Comparison of ENCODE assay signal across 30 mouse cellular contexts in the genomic region with DNA sequence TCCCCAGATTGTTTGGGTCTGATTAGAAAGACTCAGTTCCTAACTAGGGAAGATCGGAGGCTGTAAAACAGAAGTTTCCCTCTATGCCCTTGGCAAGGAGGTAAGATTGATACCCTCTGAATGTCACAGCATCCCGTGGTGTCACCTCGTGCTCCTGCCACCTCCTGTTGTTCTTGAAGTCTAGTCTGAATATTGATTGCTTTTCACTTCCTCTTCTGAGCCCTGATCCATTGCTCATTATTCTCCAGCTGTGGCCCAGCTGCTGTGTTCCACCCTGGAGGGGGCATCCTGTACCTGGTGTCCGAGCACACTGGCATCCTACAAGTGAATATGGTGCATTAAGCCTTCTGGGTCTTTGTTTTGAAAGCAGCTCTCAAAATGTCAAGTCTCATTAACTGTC.
"Had no signal": no experiment of that assay in that cellular context is flagged by ENCODE, and none has a peak within 500 bp of the region (broad histone marks: within the 10 kb centered on the region; RNA-seq: fewer than 3 reads in every experiment).

No protein-coding gene starts in this region.

- H3K9me3 ChIP-seq: limb, embryonic 10.5 days; limb, embryonic 12.5 days; limb, embryonic 13.5 days; limb, embryonic 15.5 days; liver, embryonic 12.5 days; liver, embryonic 13.5 days; liver, embryonic 15.5 days; lung, embryonic 15.5 days; midbrain, embryonic 10.5 days; midbrain, embryonic 12.5 days; midbrain, embryonic 13.5 days; midbrain, embryonic 15.5 days had no signal

- H3K4me3 ChIP-seq: left cerebral cortex, adult 2 months; limb, embryonic 10.5 days; limb, embryonic 12.5 days; limb, embryonic 13.5 days; limb, embryonic 15.5 days; liver, embryonic 12.5 days; liver, embryonic 13.5 days; liver, embryonic 15.5 days; lung, embryonic 15.5 days; megakaryocyte, embryonic 14.5 days; midbrain, embryonic 10.5 days; midbrain, embryonic 12.5 days; midbrain, embryonic 13.5 days; midbrain, embryonic 15.5 days; myocyte had no signal

- H3K36me3 ChIP-seq: limb, embryonic 10.5 days; limb, embryonic 12.5 days; limb, embryonic 13.5 days; limb, embryonic 15.5 days; liver, embryonic 12.5 days; liver, embryonic 13.5 days; liver, embryonic 15.5 days; lung, embryonic 15.5 days; midbrain, embryonic 10.5 days; midbrain, embryonic 12.5 days; midbrain, embryonic 13.5 days; midbrain, embryonic 15.5 days had no signal

- H3K9ac ChIP-seq: limb, embryonic 12.5 days; limb, embryonic 13.5 days; limb, embryonic 15.5 days; liver, embryonic 12.5 days; liver, embryonic 13.5 days; liver, embryonic 14.5 days; liver, embryonic 15.5 days; liver, postnatal 0 days; lung, embryonic 14.5 days; lung, embryonic 15.5 days; midbrain, embryonic 12.5 days; midbrain, embryonic 13.5 days; midbrain, embryonic 15.5 days had no signal

- H3K4me1 ChIP-seq: limb, embryonic 13.5 days; limb, embryonic 15.5 days; liver, embryonic 12.5 days; liver, embryonic 13.5 days; liver, embryonic 15.5 days; lung, embryonic 15.5 days; megakaryocyte, embryonic 14.5 days; midbrain, embryonic 10.5 days; midbrain, embryonic 12.5 days; midbrain, embryonic 13.5 days; midbrain, embryonic 15.5 days had no signal

- H3K27me3 ChIP-seq: limb, embryonic 12.5 days; limb, embryonic 13.5 days; limb, embryonic 15.5 days; liver, embryonic 12.5 days; liver, embryonic 13.5 days; liver, embryonic 15.5 days; lung, embryonic 15.5 days; megakaryocyte, embryonic 14.5 days; midbrain, embryonic 12.5 days; midbrain, embryonic 13.5 days; midbrain, embryonic 15.5 days had no signal

- H3K27ac ChIP-seq: left cerebral cortex, adult 2 months; limb, embryonic 10.5 days; limb, embryonic 12.5 days; limb, embryonic 13.5 days; limb, embryonic 15.5 days; liver, embryonic 12.5 days; liver, embryonic 13.5 days; liver, embryonic 14.5 days; liver, embryonic 15.5 days; lung, embryonic 15.5 days; macrophage; midbrain, embryonic 10.5 days; midbrain, embryonic 12.5 days; midbrain, embryonic 13.5 days; midbrain, embryonic 15.5 days had no signal

- DNase-seq: left cerebral cortex, postnatal 4 days; liver; liver, embryonic 13.5 days; liver, postnatal 0 days; lung, adult 18-20 months; lung, adult 2 months; lung, embryonic 14.5 days; lung, postnatal 10 days; lung, postnatal 14 days; lung, postnatal 36 days; lung, postnatal 4 days; midbrain, embryonic 14.5 days had no signal

- H3K4me2 ChIP-seq: limb, embryonic 12.5 days; limb, embryonic 13.5 days; limb, embryonic 15.5 days; liver, embryonic 11.5 days; liver, embryonic 12.5 days; liver, embryonic 13.5 days; liver, embryonic 15.5 days; lung, embryonic 14.5 days; lung, embryonic 15.5 days; midbrain, embryonic 11.5 days; midbrain, embryonic 12.5 days; midbrain, embryonic 13.5 days; midbrain, embryonic 15.5 days had no signal
